Mouse (Mus musculus) forebrain, embryonic 11.5 days (tissue): ENCODE measurements around the gene Clmp. TPM values are rescaled to one million over a fixed set of nuclear protein-coding genes. Genes with fewer than 3 reads are reported as not detected.

Experiments used
- ATAC-seq: fragments of 200-750 bp; cut with Nextera tagmentation; replicated peaks from 2 replicates; pipeline ENCODE4 v1.8.0; 2017; ENCODE audit warnings: moderate TSS enrichment; ENCODE audit not compliant: low FRiP score
- DNase-seq: peaks from one replicate; pipeline ENCODE4 v3.0.0-alpha.2; 2017; ENCODE audit warnings: low spot score
- H3K27ac ChIP-seq: fragments of 300-500 bp; sonication (generic); 2 replicates; pipeline ENCODE4 v1.5.1; 2014; ENCODE audit warnings: low read depth, low read length
- H3K27me3 ChIP-seq: fragments of 300-500 bp; sonication (generic); 2 replicates; pipeline ENCODE4 v1.6.1; 2014; ENCODE audit warnings: mild to moderate bottlenecking, low read length, mixed read lengths; ENCODE audit not compliant: control insufficient read depth, insufficient read depth
- H3K36me3 ChIP-seq: fragments of 300-500 bp; sonication (generic); 2 replicates; pipeline ENCODE4 v1.6.1; 2014; ENCODE audit warnings: mild to moderate bottlenecking, low read length, moderate library complexity, mixed read lengths; ENCODE audit not compliant: control insufficient read depth, insufficient read depth
- H3K4me1 ChIP-seq: fragments of 300-500 bp; sonication (generic); replicated peaks from 2 replicates; pipeline ENCODE4 v1.6.1; 2014; ENCODE audit warnings: low read length, mixed read lengths; ENCODE audit not compliant: control insufficient read depth, insufficient read depth
- H3K4me2 ChIP-seq: fragments of 300-500 bp; sonication (generic); 2 replicates; pipeline ENCODE4 v1.6.1; 2014; ENCODE audit warnings: low read depth, mild to moderate bottlenecking, low read length, moderate library complexity, mixed read lengths; ENCODE audit not compliant: severe bottlenecking
- H3K4me3 ChIP-seq: fragments of 300-500 bp; sonication (generic); 2 replicates; pipeline ENCODE4 v1.5.1; 2014; ENCODE audit warnings: low read depth, low read length
- H3K9ac ChIP-seq: fragments of 300-500 bp; sonication (generic); 2 replicates; pipeline ENCODE4 v1.6.1; 2014; ENCODE audit warnings: low read length
- H3K9me3 ChIP-seq: fragments of 300-500 bp; sonication (generic); 2 replicates; pipeline ENCODE4 v1.6.1; 2016; ENCODE audit warnings: low read length, mixed read lengths; ENCODE audit not compliant: control insufficient read depth
- WGBS: fragments of 180-500 bp; shearing (Covaris S2); extraction: QIAGEN DNeasy Blood & Tissue Kit; methylation state at CpG from one replicate; pipeline ENCODE4 v1.1.7; 2014; 5-methylcytosine and 5-hydroxymethylcytosine counted together
- polyA plus RNA-seq: library from polyadenylated mRNA; unstranded; fragments of >200 nt; fragmentation: Nextera tagmentation; extraction: Ambion mirVana; gene quantifications from 2 replicates; pipeline ENCODE4 v1.2.1, GENCODE M21; 2014

Gene Clmp
- polyA plus RNA-seq, 1 experiment from 2014 or later, result 23.3 TPM

DNA sequence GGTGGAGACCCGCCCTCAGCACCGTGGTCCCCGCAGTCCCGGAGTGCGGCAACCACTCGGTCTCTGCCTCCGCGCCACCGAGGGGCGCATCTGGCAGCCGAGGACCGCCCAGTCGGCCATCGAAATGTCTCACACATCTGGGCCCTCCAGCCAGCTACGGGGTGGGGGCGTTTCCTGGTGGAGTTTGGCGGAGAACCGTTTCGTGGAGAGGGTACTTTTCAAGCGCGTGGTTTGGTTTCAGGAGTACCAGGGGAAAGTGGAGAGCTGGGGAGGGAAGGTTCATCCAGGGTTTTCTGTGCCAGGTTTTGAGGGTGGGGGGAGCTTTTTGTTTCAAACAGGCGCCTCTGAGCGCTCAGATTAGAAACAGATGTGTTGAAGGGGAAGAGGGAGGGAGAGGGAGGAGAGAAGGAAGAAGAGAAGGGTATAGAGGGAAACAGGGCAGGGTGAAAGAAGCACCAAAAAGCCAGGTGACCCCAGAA lies 698 bp downstream of the Clmp start:
- ATAC-seq (no peak; the same call in none of the 2 replicates), DNase-seq (no peak)
- Histone ChIP-seq H3K9me3 (no peaks in the 10 kb centered on the region), H3K27me3 (peaks cover 6% of the 10 kb centered on the region; the same call in 1 of the 2 replicates), H3K36me3 (no peaks in the 10 kb centered on the region), H3K27ac (peak overlapping the region; percentile 71), H3K9ac (peak overlapping the region; percentile 81), H3K4me3 (peak overlapping the region; percentile 59), H3K4me2 (peak overlapping the region; percentile 93), H3K4me1 (no peaks in the 10 kb centered on the region; the same call in 1 of the 2 replicates)
- WGBS, result under 1% methylated on average over 23 of the region's 23 CpGs

DNA sequence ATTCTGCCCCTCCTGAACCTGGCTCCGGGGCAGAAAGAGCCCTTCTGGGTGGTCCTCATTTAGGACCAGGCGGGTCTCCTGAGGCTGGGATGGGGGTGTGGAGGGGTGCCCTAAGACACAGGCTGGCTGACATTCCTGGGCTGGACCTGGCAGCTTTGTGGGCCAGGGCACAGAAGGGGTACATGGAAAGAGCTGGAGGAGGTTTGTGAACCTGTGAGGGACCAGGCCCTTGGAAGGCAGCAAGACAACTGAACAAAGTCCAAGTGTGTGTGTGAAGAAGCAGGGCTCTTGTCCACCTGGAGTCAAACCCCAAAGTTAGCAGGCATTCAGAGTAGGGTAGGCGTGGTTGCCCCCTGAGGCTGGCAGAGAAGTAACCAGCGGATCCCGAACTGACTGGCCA lies 1.3 kb downstream of the Clmp start:
- H3K9me3 ChIP-seq, result no peaks in the 10 kb centered on the region
- peaks cover 6% of the 10 kb centered on the region; the same call in 1 of the 2 replicates for H3K27me3 ChIP-seq
- DNase-seq, result no peak
- ATAC-seq, result no peak; the same call in 1 of the 2 replicates
- peak overlapping the region; percentile 59 for H3K4me3 ChIP-seq
- peak overlapping the region; percentile 81; the same call in 1 of the 2 replicates for H3K9ac ChIP-seq
- WGBS, result 28% methylated on average over 5 of the region's 5 CpGs
- peak overlapping the region; percentile 93 for H3K4me2 ChIP-seq
- no peaks in the 10 kb centered on the region; the same call in 1 of the 2 replicates for H3K4me1 ChIP-seq
- H3K27ac ChIP-seq, result no peak overlapping the region
- H3K36me3 ChIP-seq, result no peaks in the 10 kb centered on the region

- peaks cover 6% of the 10 kb centered on the region; the same call in 1 of the 2 replicates for H3K27me3 ChIP-seq
- no peak for ATAC-seq
- peak overlapping the region; percentile 59 for H3K4me3 ChIP-seq
- no peaks in the 10 kb centered on the region; the same call in 1 of the 2 replicates for H3K4me1 ChIP-seq
- H3K9me3 ChIP-seq, result no peaks in the 10 kb centered on the region
- no peak for DNase-seq
- peak overlapping the region; percentile 93; the same call in 1 of the 2 replicates for H3K4me2 ChIP-seq
- no peaks in the 10 kb centered on the region for H3K36me3 ChIP-seq
- no peak overlapping the region for H3K9ac ChIP-seq
- H3K27ac ChIP-seq, result no peak overlapping the region
- WGBS, result 60% methylated on average over 3 of the region's 3 CpGs
Observed at GRCm38 (mm10) chr9:40687553-40687952, 1.8 kb downstream of the Clmp start.

DNA sequence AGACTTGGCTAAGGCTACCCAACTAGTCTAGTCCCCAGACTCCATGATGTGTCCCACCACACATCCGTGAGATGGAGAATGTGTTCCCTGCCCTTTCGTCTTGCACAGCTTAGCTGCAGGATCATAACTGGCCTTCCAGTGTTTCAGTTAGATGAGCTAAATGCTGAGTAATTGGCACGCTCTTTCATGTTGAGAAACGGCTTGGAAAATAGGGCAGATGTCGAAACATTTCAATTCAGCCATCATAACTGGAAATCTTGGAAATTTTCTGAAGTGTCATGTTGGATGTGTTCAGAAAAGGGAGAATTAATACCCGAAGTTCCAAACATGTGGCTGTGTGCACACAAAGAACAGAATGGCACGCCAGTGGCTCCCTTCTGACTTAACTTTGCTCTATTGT lies 4.7 kb downstream of the Clmp start:
- Histone ChIP-seq H3K9me3 (no peaks in the 10 kb centered on the region), H3K9ac (no peak overlapping the region), H3K27ac (no peak overlapping the region), H3K4me1 (peaks cover 7% of the 10 kb centered on the region; the same call in 1 of the 2 replicates), H3K4me3 (no peak overlapping the region), H3K4me2 (no peak overlapping the region), H3K27me3 (peaks cover 6% of the 10 kb centered on the region; the same call in 1 of the 2 replicates), H3K36me3 (no peaks in the 10 kb centered on the region)
- ATAC-seq (no peak), DNase-seq (no peak)
- 88% methylated on average over 7 of the region's 7 CpGs for WGBS

- Histone ChIP-seq H3K27ac (no peak overlapping the region), H3K4me2 (no peak overlapping the region)
- 22% methylated on average over 3 of the region's 3 CpGs for WGBS
Observed at GRCm38 (mm10) chr9:40693026-40693425, 7.3 kb downstream of the Clmp start.

DNA sequence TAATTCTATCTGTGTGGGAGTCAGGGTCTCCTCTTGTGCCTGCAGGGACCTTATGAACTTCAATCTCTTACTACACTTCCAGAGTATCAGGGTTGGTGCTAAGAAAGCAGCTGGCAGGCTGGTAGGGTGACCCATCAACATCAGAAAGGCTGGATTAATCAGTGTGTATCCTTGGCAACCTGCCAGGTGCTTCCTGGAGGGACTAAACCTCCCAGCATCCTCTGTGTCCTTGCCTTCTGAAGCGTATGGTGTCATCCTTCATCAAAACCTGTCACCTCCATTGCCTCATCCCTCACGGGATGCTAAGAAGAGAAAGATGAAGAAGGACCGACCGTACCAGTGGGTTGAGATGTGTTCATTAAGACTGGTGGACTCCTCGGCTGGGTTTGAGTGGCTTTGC lies 8.0 kb downstream of the Clmp start:
- Histone ChIP-seq H3K4me2 (no peak overlapping the region), H3K27ac (no peak overlapping the region), H3K27me3 (no peaks in the 10 kb centered on the region), H3K4me1 (peaks cover 7% of the 10 kb centered on the region; the same call in 1 of the 2 replicates), H3K9ac (no peak overlapping the region), H3K36me3 (no peaks in the 10 kb centered on the region), H3K9me3 (no peaks in the 10 kb centered on the region), H3K4me3 (no peak overlapping the region)
- DNase-seq (no peak), ATAC-seq (peak; percentile 21; the same call in 1 of the 2 replicates)
- WGBS, result 76% methylated on average over 5 of the region's 5 CpGs

More at GRCm38 (mm10) chr9:40693026-40693425, 7.3 kb downstream of the Clmp start:
- Histone ChIP-seq H3K4me3 (no peak overlapping the region), H3K27me3 (no peaks in the 10 kb centered on the region), H3K9ac (no peak overlapping the region), H3K4me1 (peaks cover 7% of the 10 kb centered on the region; the same call in 1 of the 2 replicates), H3K9me3 (no peaks in the 10 kb centered on the region), H3K36me3 (no peaks in the 10 kb centered on the region)
- ATAC-seq, result no peak
- no peak for DNase-seq

DNA sequence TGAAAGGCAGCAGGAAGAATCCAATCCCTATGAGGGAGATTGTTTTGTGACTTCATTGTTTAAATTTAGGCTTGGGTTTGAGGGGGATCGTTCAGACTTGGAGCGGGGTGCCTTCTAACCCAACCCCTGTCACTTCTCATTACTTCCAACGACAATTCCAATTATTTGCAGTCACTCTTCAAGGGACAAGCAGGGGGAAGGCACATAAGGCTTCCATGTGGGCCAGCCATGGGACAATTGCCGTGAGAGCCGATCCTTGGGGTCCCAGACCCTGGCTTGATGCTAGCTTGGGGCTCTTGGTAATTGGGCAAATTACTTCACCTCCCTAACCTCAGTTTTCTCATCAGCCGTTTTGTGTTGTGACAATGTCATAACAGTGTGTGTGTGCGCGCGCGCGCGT lies 8.5 kb downstream of the Clmp start:
- DNase-seq, result no peak
- Histone ChIP-seq H3K4me1 (peaks cover 7% of the 10 kb centered on the region; the same call in 1 of the 2 replicates), H3K36me3 (no peaks in the 10 kb centered on the region), H3K27ac (no peak overlapping the region), H3K4me3 (no peak overlapping the region), H3K9ac (no peak overlapping the region), H3K27me3 (no peaks in the 10 kb centered on the region), H3K9me3 (no peaks in the 10 kb centered on the region), H3K4me2 (no peak overlapping the region)
- 72% methylated on average over 12 of the region's 12 CpGs for WGBS
- no peak for ATAC-seq

DNA sequence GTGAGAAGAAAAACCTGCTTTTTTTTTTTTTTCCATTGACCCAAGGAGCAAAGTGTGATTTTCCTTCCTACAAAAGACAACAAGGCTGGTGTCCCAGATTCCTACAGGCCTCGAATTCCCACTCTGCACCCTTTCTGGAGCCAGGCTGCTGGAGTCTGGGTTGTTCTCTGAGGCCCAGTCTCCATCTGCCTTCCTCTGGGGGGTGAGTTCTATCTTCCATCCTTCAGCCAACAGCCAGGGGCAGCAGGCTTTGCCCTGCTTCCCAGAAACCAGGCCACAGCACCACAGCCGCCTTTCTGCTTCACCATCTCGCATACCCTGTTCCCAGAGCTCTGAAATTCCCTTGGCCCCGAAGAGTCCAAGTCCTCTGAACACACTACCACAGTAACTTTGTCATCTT lies 10.3 kb downstream of the Clmp start:
- DNase-seq (no peak), ATAC-seq (no peak)
- peaks cover 7% of the 10 kb centered on the region; the same call in 1 of the 2 replicates for H3K4me1 ChIP-seq
- H3K27me3 ChIP-seq, result no peaks in the 10 kb centered on the region
- no peak overlapping the region for H3K4me2 ChIP-seq
- WGBS, result 89% methylated on average over 4 of the region's 4 CpGs
- H3K4me3 ChIP-seq, result no peak overlapping the region
- no peak overlapping the region for H3K9ac ChIP-seq
- no peaks in the 10 kb centered on the region for H3K36me3 ChIP-seq
- H3K9me3 ChIP-seq, result no peaks in the 10 kb centered on the region
- no peak overlapping the region for H3K27ac ChIP-seq

GRCm38 (mm10) chr9:40699194-40699593 lies 13.4 kb downstream of the Clmp start:
- 95% methylated on average over 3 of the region's 3 CpGs for WGBS
- DNase-seq (no peak), ATAC-seq (no peak)
- Histone ChIP-seq H3K9ac (no peak overlapping the region), H3K9me3 (no peaks in the 10 kb centered on the region), H3K4me2 (no peak overlapping the region), H3K27ac (no peak overlapping the region), H3K36me3 (no peaks in the 10 kb centered on the region), H3K4me1 (no peaks in the 10 kb centered on the region; the same call in 1 of the 2 replicates), H3K4me3 (no peak overlapping the region), H3K27me3 (no peaks in the 10 kb centered on the region)
